Mouse (Mus musculus) thymus, adult 2 months (tissue): Measurements from ENCODE around the gene Il23a. TPM values are rescaled to one million over a fixed set of nuclear protein-coding genes. Genes with fewer than 3 reads are reported as not detected.

ENCODE experiments used
- DNase-seq: peaks from one replicate; pipeline ENCODE4 v3.0.0; 2021
- H3K27ac ChIP-seq: fragments of 200-500 bp; 2 replicates; pipeline ENCODE4 v1.5.1; 2012; ENCODE audit warnings: low read length, control low read depth; ENCODE audit not compliant: control insufficient read depth, insufficient read depth
- H3K27me3 ChIP-seq: fragments of 200-500 bp; 2 replicates; pipeline ENCODE4 v1.6.1; 2012; ENCODE audit warnings: mild to moderate bottlenecking, low read length, moderate library complexity, mixed read lengths; ENCODE audit not compliant: control insufficient read depth, insufficient read depth
- H3K36me3 ChIP-seq: fragments of 200-500 bp; 2 replicates; pipeline ENCODE4 v1.6.1; 2012; ENCODE audit warnings: mild to moderate bottlenecking, low read length, moderate library complexity; ENCODE audit not compliant: control insufficient read depth, insufficient read depth
- H3K4me1 ChIP-seq: fragments of 200-500 bp; replicated peaks from 2 replicates; pipeline ENCODE4 v1.6.1; 2012; ENCODE audit warnings: low read length; ENCODE audit not compliant: control insufficient read depth, insufficient read depth
- H3K4me3 ChIP-seq: fragments of 200-500 bp; 2 replicates; pipeline ENCODE4 v1.5.1; 2012; ENCODE audit warnings: mild to moderate bottlenecking, low read length, control low read depth, moderate library complexity; ENCODE audit not compliant: control insufficient read depth, insufficient read depth
- CTCF ChIP-seq: fragments of 200-500 bp; IDR thresholded peaks from 2 replicates; pipeline ENCODE4 v1.5.1; 2012; ENCODE audit warnings: mild to moderate bottlenecking, control low read depth, low read length, moderate library complexity, borderline replicate concordance; ENCODE audit not compliant: control insufficient read depth, poor library complexity, insufficient read depth; ENCODE audit errors: extremely low read depth
- POLR2A ChIP-seq: fragments of 200-500 bp; IDR thresholded peaks from 2 replicates; pipeline ENCODE4 v1.6.1; 2012; ENCODE audit warnings: mild to moderate bottlenecking, low read length, control low read depth, moderate library complexity; ENCODE audit not compliant: control insufficient read depth, poor library complexity, insufficient read depth; ENCODE audit errors: extremely low read depth
- WGBS: fragments of 180-500 bp; shearing (Covaris S2); methylation state at CpG from one replicate; pipeline ENCODE4 v1.1.7; 2018; 5-methylcytosine and 5-hydroxymethylcytosine counted together
- polyA plus RNA-seq: library from polyadenylated mRNA; depleted of rRNA; stranded (reverse); fragments of >200 nt; gene quantifications from 2 replicates; pipeline ENCODE4 v1.2.3, GENCODE M21; 2012

Gene Il23a
- polyA plus RNA-seq, 1 experiment, result 2.5 TPM

GRCm38 (mm10) chr10:128326825-128327224, 28.3 kb upstream of the Il23a start:
- TF ChIP-seq POLR2A (no peak), CTCF (no peak)
- H3K36me3 ChIP-seq, result peaks cover 19% of the 10 kb centered on the region
- 92% methylated on average over 8 of the region's 8 CpGs for WGBS
- H3K27me3 ChIP-seq, result no peaks in the 10 kb centered on the region
- no peak overlapping the region for H3K27ac ChIP-seq
- no peak for DNase-seq
- H3K4me1 ChIP-seq, result peaks cover 7% of the 10 kb centered on the region
- no peak overlapping the region for H3K4me3 ChIP-seq

- WGBS, result 30% methylated on average over 8 of the region's 8 CpGs
- Histone ChIP-seq H3K36me3 (peaks cover 39% of the 10 kb centered on the region), H3K4me1 (peaks cover 7% of the 10 kb centered on the region), H3K27me3 (no peaks in the 10 kb centered on the region; the same call in 1 of the 2 replicates), H3K27ac (peak overlapping the region; percentile 60), H3K4me3 (peak overlapping the region; percentile 95)
- TF ChIP-seq POLR2A (no peak), CTCF (no peak)
- no peak for DNase-seq
These were observed 25.0 kb upstream of the Il23a start for GRCm38 (mm10) chr10:128323516-128323915.

GRCm38 (mm10) chr10:128322141-128323108, 23.9 kb upstream of the Il23a start, which contains the start of gene Cnpy2:
TSS of gene Cnpy2 (plus strand) at chr10:128322459.
- DNase-seq, result peak; percentile 83
- Histone ChIP-seq H3K27ac (peak within 1 kb of the TSS; percentile 60), H3K4me1 (peaks cover 7% of the 10 kb centered on the region), H3K27me3 (no peaks in the 10 kb centered on the region; the same call in 1 of the 2 replicates), H3K4me3 (peak within 1 kb of the TSS; percentile 95), H3K36me3 (peaks cover 45% of the 10 kb centered on the region)
- under 1% methylated on average over 40 of the region's 40 CpGs for WGBS
- TF ChIP-seq POLR2A (peak; percentile 37; the same call in 1 of the 2 replicates), CTCF (0 out of 2 replicates have a peak, but pooled peaks have one; percentile 19)

GRCm38 (mm10) chr10:128321641-128322040, 23.1 kb upstream of the Il23a start:
- Histone ChIP-seq H3K4me3 (no peak overlapping the region), H3K36me3 (peaks cover 45% of the 10 kb centered on the region), H3K27me3 (no peaks in the 10 kb centered on the region; the same call in 1 of the 2 replicates), H3K27ac (no peak overlapping the region), H3K4me1 (peaks cover 7% of the 10 kb centered on the region)
- no peak for TF ChIP-seq POLR2A
- TF ChIP-seq CTCF, result no peak
- no peak for DNase-seq
- 65% methylated on average over 12 of the region's 12 CpGs for WGBS

GRCm38 (mm10) chr10:128315578-128315977, 17.0 kb upstream of the Il23a start:
- TF ChIP-seq CTCF (no peak), POLR2A (no peak)
- 98% methylated on average over 8 of the region's 8 CpGs for WGBS
- H3K27me3 ChIP-seq, result no peaks in the 10 kb centered on the region; the same call in 1 of the 2 replicates
- peaks cover 81% of the 10 kb centered on the region for H3K36me3 ChIP-seq
- no peaks in the 10 kb centered on the region for H3K4me1 ChIP-seq
- no peak overlapping the region for H3K4me3 ChIP-seq
- no peak overlapping the region for H3K27ac ChIP-seq
- no peak for DNase-seq

GRCm38 (mm10) chr10:128310902-128311301, 12.3 kb upstream of the Il23a start:
- 72% methylated on average over 4 of the region's 4 CpGs for WGBS
- Histone ChIP-seq H3K36me3 (peaks cover 51% of the 10 kb centered on the region), H3K4me1 (no peaks in the 10 kb centered on the region), H3K4me3 (no peak overlapping the region), H3K27ac (no peak overlapping the region), H3K27me3 (no peaks in the 10 kb centered on the region)
- DNase-seq, result no peak
- no peak for TF ChIP-seq CTCF
- TF ChIP-seq POLR2A, result no peak
